Mouse (Mus musculus) gonadal fat pad, adult 2 months (tissue): ENCODE results near the gene Srsx. TPM values are rescaled to one million over a fixed set of nuclear protein-coding genes. Genes with fewer than 3 reads are reported as not detected.
"Not testable (repeated sequence)": the region's sequence is repeated elsewhere in the genome, so short reads cannot be mapped to it uniquely, and the experiment has no call there.

Experiments used
- DNase-seq: peaks from one replicate; pipeline ENCODE4 v3.0.0-alpha.2; 2012; ENCODE audit warnings: low read depth
- polyA plus RNA-seq: library from polyadenylated mRNA; depleted of rRNA; stranded (reverse); fragments of >200 nt; gene quantifications from 2 replicates; pipeline ENCODE4 v1.2.3, GENCODE M21; 2012; rRNA removed

The Srsx gene
- polyA plus RNA-seq = not detected in 2 replicates

GRCm38 (mm10) chrX:123222381-123222780 lies at the start of gene Srsx:
Gene Srsx, minus strand, starts transcription at chrX:123222481.
- DNase-seq = not testable (repeated sequence)

DNA sequence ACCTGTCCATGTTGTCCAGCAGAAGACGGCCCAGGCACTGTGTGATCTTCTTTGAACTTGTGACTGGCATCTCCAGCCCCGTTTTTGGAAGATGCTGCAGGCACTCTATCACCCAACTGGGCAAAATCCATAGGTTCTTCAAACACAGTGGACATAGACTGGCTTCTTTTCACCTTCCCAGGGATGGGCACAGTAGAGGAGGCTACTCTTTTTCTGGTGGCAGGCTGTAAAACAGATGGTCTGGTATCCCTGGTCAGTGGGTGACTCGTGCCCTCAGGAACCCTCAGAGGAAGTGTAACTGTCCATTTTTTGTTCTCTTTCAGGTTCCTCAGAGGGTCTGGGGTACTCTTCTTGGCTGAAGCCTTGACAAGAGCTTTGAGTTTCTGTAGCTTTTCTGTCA lies 24.5 kb upstream of the Srsx start, which contains the start of gene Gm17577:
Gene Gm17577, minus strand, starts transcription at position 101 of the 400 bp plus-strand sequence.
- DNase-seq = not testable (repeated sequence)

Other genes starting within 250 kb of the Srsx start
- not detected in 2 replicates for gene Gm17521, start 192.8 kb downstream of the Srsx start, polyA plus RNA-seq
- 6.8 TPM in 2 replicates for gene Cldn34c1, start 119.0 kb downstream of the Srsx start, polyA plus RNA-seq
- not detected in 2 replicates for gene Gm17577, start 24.4 kb upstream of the Srsx start, polyA plus RNA-seq